Mouse (Mus musculus) MEL (cell line): ENCODE results near the gene Spag9. TPM values are rescaled to one million over a fixed set of nuclear protein-coding genes. Genes with fewer than 3 reads are reported as not detected.

ENCODE experiments used
- DNase-seq: peaks from one replicate; pipeline ENCODE4 v3.0.0; 2011; ENCODE audit warnings: low read depth, low spot score
- H3K27ac ChIP-seq: 2 replicates; pipeline ENCODE4 v1.5.1; 2012; ENCODE audit warnings: low read depth, mild to moderate bottlenecking, control low read depth, low read length, moderate library complexity; ENCODE audit not compliant: control insufficient read depth
- H3K27me3 ChIP-seq, 2 experiments: fragments of 150-350 bp in 1 of 2; sonication (generic) in 1 of 2; 2 replicates each; pipeline ENCODE4 v1.6.1; 2012; ENCODE audit warnings: low read length in 2 of 2, mild to moderate bottlenecking in 2 of 2, improper control_type of control experiment in 1 of 2, moderate library complexity in 1 of 2; ENCODE audit not compliant: insufficient read depth in 2 of 2, control insufficient read depth in 1 of 2
- H3K36me3 ChIP-seq, 2 experiments: 2 replicates each; pipeline ENCODE4 v1.6.1; 2012 to 2014; ENCODE audit warnings: low read length in 2 of 2, improper control_type of control experiment in 1 of 2, inconsistent platforms in 1 of 2, mild to moderate bottlenecking in 1 of 2; ENCODE audit not compliant: insufficient read depth in 2 of 2, control insufficient read depth in 1 of 2
- H3K4me1 ChIP-seq, 2 experiments: fragments of 150-350 bp in 1 of 2; sonication (generic) in 1 of 2; 2 replicates each; pipeline ENCODE4 v1.6.1; 2012; ENCODE audit warnings: low read length in 2 of 2, improper control_type of control experiment in 1 of 2, mild to moderate bottlenecking in 1 of 2; ENCODE audit not compliant: insufficient read depth in 2 of 2, control insufficient read depth in 1 of 2
- H3K4me3 ChIP-seq, 2 experiments: fragments of 150-350 bp in 1 of 2; sonication (generic) in 1 of 2; 2 replicates each; pipeline ENCODE4 v1.5.1; 2012; ENCODE audit warnings: low read depth in 2 of 2, low read length in 2 of 2, mild to moderate bottlenecking in 2 of 2, moderate library complexity in 2 of 2, control low read depth in 1 of 2, improper control_type of control experiment in 1 of 2; ENCODE audit not compliant: control insufficient read depth in 1 of 2, insufficient read depth in 1 of 2
- H3K79me2 ChIP-seq: 2 replicates; pipeline ENCODE4 v1.6.1; 2012; ENCODE audit warnings: mild to moderate bottlenecking, low read length, moderate library complexity; ENCODE audit not compliant: control insufficient read depth, poor library complexity, insufficient read depth
- H3K9ac ChIP-seq: 2 replicates; pipeline ENCODE4 v1.6.1; 2012; ENCODE audit warnings: low read depth, mild to moderate bottlenecking, control low read depth, low read length, moderate library complexity; ENCODE audit not compliant: control insufficient read depth, poor library complexity, severe bottlenecking
- H3K9me3 ChIP-seq: fragments of 150-350 bp; sonication (generic); replicated peaks from 2 replicates; pipeline ENCODE4 v1.6.1; 2012; ENCODE audit warnings: mild to moderate bottlenecking, low read length, improper control_type of control experiment, moderate library complexity; ENCODE audit not compliant: insufficient read depth
- CHD1 ChIP-seq: IDR thresholded peaks from 2 replicates; pipeline ENCODE4 v1.6.1; 2012; ENCODE audit warnings: low read depth, mild to moderate bottlenecking, inconsistent platforms, low read length, improper control_type of control experiment
- CTCF ChIP-seq, 3 experiments: IDR thresholded peaks in 2 of 3; conservative IDR thresholded peaks in 1 of 3; 2 replicates each; pipeline ENCODE4 v1.5.1; 2011 to 2012; ENCODE audit warnings: low read length in 3 of 3, low read depth in 2 of 3, mild to moderate bottlenecking in 2 of 3, improper control_type of control experiment in 1 of 3, inconsistent platforms in 1 of 3, mixed read lengths in 1 of 3, moderate library complexity in 1 of 3; ENCODE audit not compliant: control insufficient read depth in 1 of 3, insufficient read depth in 1 of 3, poor library complexity in 1 of 3, severe bottlenecking in 1 of 3
- ELF1 ChIP-seq: IDR thresholded peaks from 2 replicates; pipeline ENCODE4 v1.6.1; 2014; ENCODE audit warnings: low read depth, mild to moderate bottlenecking, inconsistent platforms, low read length, improper control_type of control experiment, moderate library complexity
- GATA1 ChIP-seq: IDR thresholded peaks from 2 replicates; pipeline ENCODE4 v1.6.1; 2011; ENCODE audit warnings: low read depth, low read length, improper control_type of control experiment
- JUND ChIP-seq: IDR thresholded peaks from 2 replicates; pipeline ENCODE4 v1.6.1; 2011; ENCODE audit warnings: low read depth, mild to moderate bottlenecking, improper control_type of control experiment, low read length
- KAT2A ChIP-seq: conservative IDR thresholded peaks from 2 replicates; pipeline ENCODE4 v1.6.1; 2012; ENCODE audit warnings: low read depth, low read length, improper control_type of control experiment, inconsistent platforms
- MAFK ChIP-seq: IDR thresholded peaks from 2 replicates; pipeline ENCODE4 v1.6.1; 2011; ENCODE audit warnings: low read depth, mild to moderate bottlenecking, low read length, improper control_type of control experiment, borderline replicate concordance
- MAZ ChIP-seq: IDR thresholded peaks from 2 replicates; pipeline ENCODE4 v1.6.1; 2012; ENCODE audit warnings: low read depth, mild to moderate bottlenecking, inconsistent platforms, low read length, improper control_type of control experiment
- MEF2A ChIP-seq: IDR thresholded peaks from 2 replicates; pipeline ENCODE4 v1.6.1; 2014; ENCODE audit warnings: low read depth, mild to moderate bottlenecking, inconsistent platforms, low read length, improper control_type of control experiment; ENCODE audit not compliant: poor library complexity, insufficient replicate concordance, severe bottlenecking; ENCODE audit errors: extremely low read depth
- NELFE ChIP-seq: IDR thresholded peaks from 2 replicates; pipeline ENCODE4 v1.6.1; 2011; ENCODE audit warnings: low read depth, low read length, improper control_type of control experiment
- POLR2A ChIP-seq, 2 experiments: IDR thresholded peaks; 2 replicates each; pipeline ENCODE4 v1.6.1; 2011 to 2012; ENCODE audit warnings: low read length in 2 of 2, mild to moderate bottlenecking in 2 of 2, control low read depth in 1 of 2, improper control_type of control experiment in 1 of 2, low read depth in 1 of 2, moderate library complexity in 1 of 2; ENCODE audit not compliant: control insufficient read depth in 1 of 2, insufficient read depth in 1 of 2, poor library complexity in 1 of 2
- POLR2AphosphoS2 ChIP-seq: IDR thresholded peaks from 2 replicates; pipeline ENCODE4 v1.6.1; 2011; ENCODE audit warnings: low read length, improper control_type of control experiment
- SMC3 ChIP-seq: IDR thresholded peaks from 2 replicates; pipeline ENCODE4 v1.6.1; 2011; ENCODE audit warnings: low read depth, low read length, improper control_type of control experiment
- USF1 ChIP-seq: IDR thresholded peaks from 2 replicates; pipeline ENCODE4 v1.6.1; 2014; ENCODE audit warnings: low read depth, mild to moderate bottlenecking, inconsistent platforms, low read length, improper control_type of control experiment, moderate library complexity
- ZC3H11A ChIP-seq: IDR thresholded peaks from 2 replicates; pipeline ENCODE4 v1.6.1; 2012; ENCODE audit warnings: low read depth, mild to moderate bottlenecking, inconsistent platforms, low read length, improper control_type of control experiment
- ZKSCAN1 ChIP-seq: IDR thresholded peaks from 2 replicates; pipeline ENCODE4 v1.6.1; 2012; ENCODE audit warnings: low read depth, mild to moderate bottlenecking, inconsistent platforms, low read length, improper control_type of control experiment, moderate library complexity
- ZMIZ1 ChIP-seq: IDR thresholded peaks from 2 replicates; pipeline ENCODE4 v1.6.1; 2012; ENCODE audit warnings: low read depth, mild to moderate bottlenecking, inconsistent platforms, low read length, improper control_type of control experiment, moderate library complexity
- polyA plus RNA-seq, 2 experiments: library from polyadenylated mRNA; stranded (reverse) in 1 of 2; unstranded in 1 of 2; fragments of >175 nt in 1 of 2; fragments of >200 nt in 1 of 2; gene quantifications; 2 replicates each; pipeline versions ENCODE4 v1.2.1 to v1.2.4; 2012; ENCODE audit warnings: low replicate concordance in 2 of 2, low read depth in 1 of 2; ENCODE audit not compliant: insufficient read length in 2 of 2, insufficient read depth in 1 of 2, missing spikeins in 1 of 2
- total RNA-seq: library from RNA; depleted of rRNA; stranded (reverse); fragments of 300-350 nt; gene quantifications from 2 replicates; pipeline ENCODE4 v1.2.3, GENCODE M21; 2012

Gene Spag9
- total and polyA plus RNA-seq, 3 experiments, result 18.9 to 279 (median 20.6) TPM

- Histone ChIP-seq H3K4me1 (no peaks in the 10 kb centered on the region), H3K9me3 (no peaks in the 10 kb centered on the region), H3K36me3 (peaks cover 0 to 23% of the 10 kb centered on the region in 2 experiments; a peak in 2 of 4 replicates)
These were observed 58.3 kb downstream of the Spag9 start for GRCm38 (mm10) chr11:94054176-94054575.

GRCm38 (mm10) chr11:94054901-94055300 is 59.0 kb downstream of the Spag9 start:
- Histone ChIP-seq H3K36me3 (peaks cover 0 to 16% of the 10 kb centered on the region in 2 experiments; a peak in 2 of 4 replicates), H3K4me3 (no peak overlapping the region), H3K79me2 (no peaks in the 10 kb centered on the region), H3K27me3 (no peaks in the 10 kb centered on the region), H3K9me3 (no peaks in the 10 kb centered on the region), H3K4me1 (no peaks in the 10 kb centered on the region), H3K27ac (no peak overlapping the region), H3K9ac (no peak overlapping the region)
- DNase-seq, result no peak
- TF ChIP-seq CHD1, result no peak
- TF ChIP-seq USF1, result no peak
- TF ChIP-seq SMC3, result no peak
- no peak for TF ChIP-seq GATA1
- no peak for TF ChIP-seq MEF2A
- no peak for TF ChIP-seq JUND
- TF ChIP-seq NELFE, result no peak
- no peak for TF ChIP-seq ZMIZ1
- no peak for TF ChIP-seq KAT2A
- TF ChIP-seq ELF1, result no peak
- no peak for TF ChIP-seq MAFK
- TF ChIP-seq ZKSCAN1, result no peak
- TF ChIP-seq MAZ, result no peak
- TF ChIP-seq POLR2A (IDR thresholded peaks at IDR 0.05; ENCODE audit: control insufficient read depth in 1 of 2, insufficient read depth in 1 of 2, low read depth in 1 of 2, low read length in 2 of 2, poor library complexity in 1 of 2), result no peak
- no peak for TF ChIP-seq ZC3H11A

More at GRCm38 (mm10) chr11:94054176-94054575, 58.3 kb downstream of the Spag9 start:
- no peaks in the 10 kb centered on the region for H3K79me2 ChIP-seq
- no peak overlapping the region for H3K4me3 ChIP-seq
- H3K27me3 ChIP-seq, result no peaks in the 10 kb centered on the region
- TF ChIP-seq POLR2AphosphoS2 (no peak), CTCF (IDR thresholded peaks at IDR 0.05 in 2 of 3, conservative IDR thresholded peaks at IDR 0.05 in 1 of 3; ENCODE audit: control insufficient read depth in 1 of 3, insufficient read depth in 1 of 3, low read depth in 2 of 3, low read length in 3 of 3, poor library complexity in 1 of 3, severe bottlenecking in 1 of 3) (no peak)
- no peak overlapping the region for H3K9ac ChIP-seq
- no peak overlapping the region for H3K27ac ChIP-seq
- DNase-seq, result no peak
